Mouse (Mus musculus) lung, embryonic 16.5 days (tissue): Measurements from ENCODE around the gene 6820408C15Rik. TPM values are rescaled to one million over a fixed set of nuclear protein-coding genes. Genes with fewer than 3 reads are reported as not detected.

Source experiments
- ATAC-seq: fragments of 200-750 bp; cut with Nextera tagmentation; 2 replicates; pipeline ENCODE4 v1.8.0; 2017; ENCODE audit warnings: low read depth, mild to moderate bottlenecking, moderate library complexity
- H3K27ac ChIP-seq: fragments of 300-500 bp; sonication (generic); 2 replicates; pipeline ENCODE4 v1.5.1; 2014; ENCODE audit warnings: mild to moderate bottlenecking, control low read depth, low read length
- H3K27me3 ChIP-seq: fragments of 300-500 bp; sonication (generic); 2 replicates; pipeline ENCODE4 v1.6.1; 2014; ENCODE audit warnings: low read depth, low read length, mixed read lengths; ENCODE audit not compliant: control insufficient read depth, insufficient read depth
- H3K36me3 ChIP-seq: fragments of 300-500 bp; sonication (generic); 2 replicates; pipeline ENCODE4 v1.6.1; 2014; ENCODE audit warnings: low read length; ENCODE audit not compliant: control insufficient read depth, insufficient read depth
- H3K4me1 ChIP-seq: fragments of 300-500 bp; sonication (generic); replicated peaks from 2 replicates; pipeline ENCODE4 v1.6.1; 2014; ENCODE audit warnings: low read length, mixed read lengths; ENCODE audit not compliant: control insufficient read depth, insufficient read depth
- H3K4me2 ChIP-seq: fragments of 300-500 bp; sonication (generic); 2 replicates; pipeline ENCODE4 v1.6.1; 2014; ENCODE audit warnings: low read depth, low read length, control low read depth
- H3K4me3 ChIP-seq: fragments of 300-500 bp; sonication (generic); 2 replicates; pipeline ENCODE4 v1.5.1; 2014; ENCODE audit warnings: mild to moderate bottlenecking, low read length, control low read depth
- H3K9ac ChIP-seq: fragments of 300-500 bp; sonication (generic); 2 replicates; pipeline ENCODE4 v1.6.1; 2014; ENCODE audit warnings: low read length, control low read depth
- H3K9me3 ChIP-seq: fragments of 300-500 bp; sonication (generic); 2 replicates; pipeline ENCODE4 v1.6.1; 2016; ENCODE audit warnings: low read length; ENCODE audit not compliant: control insufficient read depth
- WGBS: fragments of 180-500 bp; shearing (Covaris S2); extraction: QIAGEN DNeasy Blood & Tissue Kit; methylation state at CpG from one replicate; pipeline ENCODE4 v1.1.7; 2014; 5-methylcytosine and 5-hydroxymethylcytosine counted together
- polyA plus RNA-seq: library from polyadenylated mRNA; unstranded; fragments of >200 nt; fragmentation: Nextera tagmentation; extraction: Ambion mirVana; gene quantifications from 2 replicates; pipeline ENCODE4 v1.2.1, GENCODE M21; 2015

Gene 6820408C15Rik
- polyA plus RNA-seq, 1 experiment from 2014 or later: 8.5 TPM

- Histone ChIP-seq H3K36me3 (peaks cover 4% of the 10 kb centered on the region), H3K4me1 (peaks cover 26% of the 10 kb centered on the region)
Observed at GRCm38 (mm10) chr2:152392786-152393185, 22.6 kb upstream of the 6820408C15Rik start.

GRCm38 (mm10) chr2:152393225-152394017 lies 22.0 kb upstream of the 6820408C15Rik start:
- no peak for ATAC-seq
- no peak overlapping the region for H3K4me2 ChIP-seq
- H3K27me3 ChIP-seq: no peaks in the 10 kb centered on the region
- no peak overlapping the region for H3K4me3 ChIP-seq
- peaks cover 26% of the 10 kb centered on the region for H3K4me1 ChIP-seq
- H3K9ac ChIP-seq: no peak overlapping the region
- no peak overlapping the region for H3K27ac ChIP-seq
- WGBS: 42% methylated on average over 9 of the region's 9 CpGs
- no peaks in the 10 kb centered on the region for H3K9me3 ChIP-seq
- H3K36me3 ChIP-seq: peaks cover 4% of the 10 kb centered on the region

More at GRCm38 (mm10) chr2:152392786-152393185, 22.6 kb upstream of the 6820408C15Rik start:
- H3K27ac ChIP-seq: no peak overlapping the region
- no peak overlapping the region for H3K4me2 ChIP-seq
- H3K9me3 ChIP-seq: no peaks in the 10 kb centered on the region
- 13% methylated on average over 3 of the region's 3 CpGs for WGBS
- H3K9ac ChIP-seq: no peak overlapping the region
- ATAC-seq: no peak
- H3K4me3 ChIP-seq: no peak overlapping the region
- H3K27me3 ChIP-seq: no peaks in the 10 kb centered on the region

- Histone ChIP-seq H3K36me3 (peaks cover 4% of the 10 kb centered on the region), H3K9me3 (no peaks in the 10 kb centered on the region), H3K4me3 (peak overlapping the region; percentile 86), H3K4me2 (peak overlapping the region; percentile 63), H3K9ac (peak overlapping the region; percentile 98), H3K4me1 (peaks cover 38% of the 10 kb centered on the region), H3K27me3 (no peaks in the 10 kb centered on the region), H3K27ac (peak overlapping the region; percentile 99)
- ATAC-seq: no peak
- 12% methylated on average over 12 of the region's 13 CpGs for WGBS
Observed at GRCm38 (mm10) chr2:152395271-152395920, 20.0 kb upstream of the 6820408C15Rik start.

- WGBS: under 1% methylated on average over 41 of the region's 46 CpGs
- Histone ChIP-seq H3K27me3 (no peaks in the 10 kb centered on the region), H3K9me3 (no peaks in the 10 kb centered on the region), H3K4me3 (peak overlapping the region; percentile 86), H3K36me3 (peaks cover 4% of the 10 kb centered on the region), H3K4me2 (peak overlapping the region; percentile 63), H3K4me1 (peaks cover 38% of the 10 kb centered on the region), H3K27ac (peak overlapping the region; percentile 99), H3K9ac (peak overlapping the region; percentile 98)
- ATAC-seq: peak; percentile 73
Observed at GRCm38 (mm10) chr2:152396110-152397003, 19.0 kb upstream of the 6820408C15Rik start.

GRCm38 (mm10) chr2:152397004-152397589 lies 18.3 kb upstream of the 6820408C15Rik start:
- peaks cover 38% of the 10 kb centered on the region for H3K4me1 ChIP-seq
- H3K9ac ChIP-seq: peak overlapping the region; percentile 98
- H3K4me2 ChIP-seq: peak overlapping the region; percentile 63
- H3K27me3 ChIP-seq: no peaks in the 10 kb centered on the region
- H3K4me3 ChIP-seq: peak overlapping the region; percentile 86
- 0% methylated on average over 69 of the region's 77 CpGs for WGBS
- no peaks in the 10 kb centered on the region for H3K9me3 ChIP-seq
- peaks cover 4% of the 10 kb centered on the region for H3K36me3 ChIP-seq
- H3K27ac ChIP-seq: peak overlapping the region; percentile 99
- ATAC-seq: peak; percentile 22

- ATAC-seq: peak; percentile 68
- Histone ChIP-seq H3K36me3 (peaks cover 4% of the 10 kb centered on the region), H3K4me3 (peak within 1 kb of the TSS; percentile 86), H3K4me2 (peak within 1 kb of the TSS; percentile 63), H3K27ac (peak within 1 kb of the TSS; percentile 99), H3K4me1 (peaks cover 38% of the 10 kb centered on the region), H3K27me3 (no peaks in the 10 kb centered on the region), H3K9ac (peak within 1 kb of the TSS; percentile 98), H3K9me3 (no peaks in the 10 kb centered on the region)
- 1% methylated on average over 45 of the region's 104 CpGs for WGBS
Observed at GRCm38 (mm10) chr2:152397680-152398435, 17.5 kb upstream of the 6820408C15Rik start, which contains the start of gene Sox12. Sox12 (minus strand) TSS chr2:152398063.

GRCm38 (mm10) chr2:152398691-152399090 lies 16.7 kb upstream of the 6820408C15Rik start:
- peaks cover 32% of the 10 kb centered on the region for H3K4me1 ChIP-seq
- H3K36me3 ChIP-seq: peaks cover 4% of the 10 kb centered on the region
- H3K27ac ChIP-seq: peak overlapping the region; percentile 99
- peak overlapping the region; percentile 63 for H3K4me2 ChIP-seq
- H3K9ac ChIP-seq: peak overlapping the region; percentile 98
- no peaks in the 10 kb centered on the region for H3K27me3 ChIP-seq
- WGBS: 0% methylated on average over 38 of the region's 38 CpGs
- H3K9me3 ChIP-seq: no peaks in the 10 kb centered on the region
- peak; percentile 81 for ATAC-seq
- peak overlapping the region; percentile 86 for H3K4me3 ChIP-seq

GRCm38 (mm10) chr2:152399122-152399542 lies 16.3 kb upstream of the 6820408C15Rik start:
- 1% methylated on average over 13 of the region's 13 CpGs for WGBS
- peak; percentile 2 for ATAC-seq

More at GRCm38 (mm10) chr2:152399122-152399542, 16.3 kb upstream of the 6820408C15Rik start:
- Histone ChIP-seq H3K27me3 (no peaks in the 10 kb centered on the region), H3K36me3 (peaks cover 4% of the 10 kb centered on the region), H3K4me2 (peak overlapping the region; percentile 63), H3K4me1 (peaks cover 27% of the 10 kb centered on the region), H3K27ac (peak overlapping the region; percentile 99), H3K4me3 (peak overlapping the region; percentile 86), H3K9me3 (no peaks in the 10 kb centered on the region), H3K9ac (peak overlapping the region; percentile 98)
